Mouse (Mus musculus): ENCODE results near the gene Uap1l1. TPM values are rescaled to one million over a fixed set of nuclear protein-coding genes. Genes with fewer than 3 reads are reported as not detected.

Gene Uap1l1
- polyA plus RNA-seq, 1 experiment from 2014 or later, result 7.3 TPM

DNA sequence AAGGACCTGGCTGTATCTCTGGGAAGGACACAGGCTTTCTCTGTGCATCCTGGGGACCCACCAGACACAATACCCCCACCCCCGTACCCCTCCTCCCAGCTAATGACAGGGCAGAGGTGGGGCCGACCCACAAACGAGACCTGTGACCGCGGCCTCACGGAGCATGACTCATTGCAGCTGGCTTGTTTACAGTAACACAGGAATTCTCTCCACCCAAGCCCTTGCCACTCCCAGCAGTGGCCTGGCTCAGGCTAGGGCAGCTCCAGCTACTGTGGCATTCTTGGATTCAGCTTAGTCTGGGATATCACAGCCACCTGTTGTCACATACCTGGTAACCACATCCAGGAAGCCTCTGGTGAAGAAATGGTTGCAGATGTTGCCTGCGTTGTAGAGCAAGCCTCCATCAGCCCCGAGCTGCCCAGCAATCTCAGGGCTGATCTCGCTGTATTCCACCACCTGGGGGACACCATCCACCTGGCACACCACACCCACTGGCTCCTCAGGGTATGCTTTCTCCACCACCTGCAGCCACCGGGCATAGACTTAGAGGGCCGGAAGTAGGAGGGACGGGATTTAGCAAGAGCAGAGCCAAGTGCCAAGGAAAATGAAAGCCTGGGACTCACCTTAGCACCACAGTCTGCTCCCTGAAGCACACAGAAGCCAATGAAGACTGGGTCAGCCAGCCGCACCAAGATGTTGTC lies 1.9 kb downstream of the Uap1l1 start:
- Histone ChIP-seq H3K9me3 (no peaks in the 10 kb centered on the region), H3K27ac (no peak overlapping the region), H3K4me3 (no peak overlapping the region), H3K36me3 (replicated peaks) (no peaks in the 10 kb centered on the region), H3K27me3 (ENCODE audit: poor library complexity, severe bottlenecking) (peaks cover 48% of the 10 kb centered on the region), H3K4me1 (peaks cover 14% of the 10 kb centered on the region)
- WGBS, result 65% methylated on average over 13 of the region's 13 CpGs
- no peak for DNase-seq (ENCODE audit: extremely low spot score, low spot score)

DNA sequence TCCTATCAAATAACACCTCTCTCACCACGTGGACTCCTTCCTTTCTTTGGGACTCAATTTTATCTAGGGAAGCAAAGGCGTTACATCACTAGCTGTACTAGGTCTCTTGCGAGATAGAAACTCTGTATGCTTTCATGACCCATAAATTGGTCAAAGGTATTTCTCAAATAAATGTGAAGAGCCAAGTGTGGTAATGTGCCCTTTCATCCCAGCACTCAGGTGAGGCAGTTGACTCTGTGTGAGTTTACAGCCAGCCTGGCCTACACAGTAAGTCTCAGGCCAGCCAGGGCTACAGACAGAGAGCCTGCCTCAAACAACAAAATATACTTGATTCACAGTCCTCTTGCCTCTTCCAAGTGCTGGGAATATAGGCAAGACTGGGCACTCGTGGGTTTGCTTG lies 5.6 kb downstream of the Uap1l1 start:
- Histone ChIP-seq H3K4me3 (no peak overlapping the region), H3K36me3 (replicated peaks) (no peaks in the 10 kb centered on the region), H3K9me3 (no peaks in the 10 kb centered on the region), H3K27ac (no peak overlapping the region), H3K4me1 (peaks cover 26% of the 10 kb centered on the region), H3K27me3 (ENCODE audit: poor library complexity, severe bottlenecking) (peaks cover 27% of the 10 kb centered on the region)
- DNase-seq (ENCODE audit: extremely low spot score, low spot score), result no peak
- WGBS, result 85% methylated on average over 4 of the region's 4 CpGs

DNA sequence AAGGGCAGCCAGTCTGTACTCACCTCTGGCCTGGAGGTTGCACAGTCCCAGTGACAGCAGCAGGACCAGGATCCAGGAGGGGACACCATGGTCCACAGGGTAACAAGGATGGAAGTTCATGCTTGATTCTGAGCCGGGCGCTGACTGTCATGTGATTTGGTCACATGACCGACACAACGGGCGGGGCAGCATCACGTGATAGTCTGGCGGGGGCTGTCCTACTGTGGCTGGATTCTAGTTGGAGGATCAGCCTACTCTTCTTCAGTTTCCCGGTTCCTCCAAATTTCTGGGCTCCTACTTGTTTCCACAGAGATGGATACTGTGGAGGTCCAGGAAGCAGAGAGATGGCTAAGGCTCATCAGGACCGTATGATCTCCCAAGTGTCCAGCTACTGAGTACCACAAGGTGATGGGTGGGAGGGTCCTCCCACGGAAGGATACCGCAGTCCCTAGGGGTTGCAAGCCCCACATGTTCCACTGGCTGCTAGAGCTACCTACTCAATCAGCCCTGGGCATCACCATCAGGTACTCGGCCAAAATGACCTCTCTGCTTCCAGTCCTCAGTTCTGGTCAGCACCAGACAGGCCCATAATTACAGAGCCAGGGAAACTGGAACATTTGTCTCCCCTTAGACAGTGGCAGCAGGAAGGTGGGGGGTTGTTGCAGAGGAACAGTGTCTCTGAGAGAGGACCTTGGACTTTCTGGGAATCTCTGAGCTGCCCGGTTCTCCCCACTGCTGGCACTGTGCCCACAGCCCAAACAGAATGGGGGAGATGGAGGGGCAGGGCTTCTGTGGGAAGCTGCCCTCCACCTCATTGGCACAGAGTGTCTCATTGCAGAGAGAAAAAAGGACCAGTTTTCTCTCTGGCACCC lies 9.0 kb downstream of the Uap1l1 start, which contains the start of gene Dpp7:
Gene Dpp7 (minus strand): TSS at position 152 of the 872 bp plus-strand sequence.
- Histone ChIP-seq H3K4me3 (peak within 1 kb of the TSS; percentile 58), H3K4me1 (peaks cover 23% of the 10 kb centered on the region), H3K36me3 (replicated peaks) (peaks cover 24% of the 10 kb centered on the region), H3K9me3 (no peaks in the 10 kb centered on the region), H3K27me3 (ENCODE audit: poor library complexity, severe bottlenecking) (no peaks in the 10 kb centered on the region), H3K27ac (peak within 1 kb of the TSS; percentile 80)
- peak; percentile 89 for DNase-seq (ENCODE audit: extremely low spot score, low spot score)
- WGBS, result 9% methylated on average over 13 of the region's 13 CpGs

DNA sequence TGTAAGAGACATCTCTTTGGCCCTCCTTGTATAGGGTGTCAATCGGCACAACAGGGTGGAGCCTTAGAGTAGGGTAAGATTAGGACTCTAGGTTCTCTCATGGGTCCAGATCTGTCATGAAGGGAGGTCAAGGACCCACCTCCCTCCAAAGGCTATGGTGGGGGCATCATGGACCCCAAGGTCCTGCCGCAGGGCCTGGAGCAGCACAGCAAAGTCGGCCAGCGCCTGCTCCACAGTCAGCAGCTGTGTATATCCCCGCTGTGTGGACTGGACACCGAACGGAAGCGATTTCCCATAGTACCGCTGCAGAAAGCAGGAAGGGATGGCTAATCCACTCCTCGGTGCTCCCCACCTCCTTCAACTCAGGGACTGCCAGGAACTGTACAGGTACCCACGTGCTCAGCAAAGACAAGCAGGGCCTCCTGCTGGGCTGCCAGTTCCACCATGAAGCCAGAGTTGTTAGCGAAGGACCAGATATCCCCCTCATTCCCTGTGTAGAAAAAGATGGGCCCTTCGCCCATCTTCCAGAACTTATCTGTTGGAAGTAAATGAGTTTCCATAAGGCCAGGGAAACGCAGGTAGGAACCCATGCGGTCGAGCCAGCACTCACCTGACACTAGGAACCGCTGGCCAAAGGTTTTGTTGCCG lies 9.9 kb downstream of the Uap1l1 start:
- Histone ChIP-seq H3K4me1 (peaks cover 23% of the 10 kb centered on the region), H3K27me3 (ENCODE audit: poor library complexity, severe bottlenecking) (no peaks in the 10 kb centered on the region), H3K4me3 (peak overlapping the region; percentile 58), H3K27ac (peak overlapping the region; percentile 80), H3K36me3 (replicated peaks) (peaks cover 33% of the 10 kb centered on the region), H3K9me3 (no peaks in the 10 kb centered on the region)
- DNase-seq (ENCODE audit: extremely low spot score, low spot score), result no peak
- WGBS, result 44% methylated on average over 18 of the region's 18 CpGs

DNA sequence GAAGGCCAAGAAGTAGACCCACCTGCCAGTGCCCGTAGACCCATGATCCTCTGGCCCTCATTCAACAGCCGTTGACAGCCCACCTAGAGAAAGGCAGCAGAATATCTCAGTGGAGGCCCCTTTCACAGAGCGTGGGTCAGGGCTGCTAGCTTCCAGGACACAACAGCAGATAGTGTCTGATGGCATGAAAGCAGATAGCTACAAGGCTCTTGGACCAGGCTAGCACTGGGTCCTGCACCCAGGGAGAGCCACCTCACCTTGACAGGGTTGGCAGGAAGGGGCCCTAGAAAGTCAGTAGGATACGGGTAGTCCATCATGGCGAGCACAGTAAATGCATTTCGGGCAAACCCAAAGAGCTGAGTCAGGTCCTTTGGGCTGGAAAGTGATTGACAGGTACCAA lies 11.3 kb downstream of the Uap1l1 start:
- WGBS, result 94% methylated on average over 6 of the region's 6 CpGs
- H3K27ac ChIP-seq, result no peak overlapping the region
- H3K9me3 ChIP-seq, result no peaks in the 10 kb centered on the region
- H3K27me3 ChIP-seq (ENCODE audit: poor library complexity, severe bottlenecking), result no peaks in the 10 kb centered on the region
- H3K36me3 ChIP-seq (replicated peaks), result peaks cover 46% of the 10 kb centered on the region
- peaks cover 23% of the 10 kb centered on the region for H3K4me1 ChIP-seq
- no peak for DNase-seq (ENCODE audit: extremely low spot score, low spot score)
- H3K4me3 ChIP-seq, result no peak overlapping the region

DNA sequence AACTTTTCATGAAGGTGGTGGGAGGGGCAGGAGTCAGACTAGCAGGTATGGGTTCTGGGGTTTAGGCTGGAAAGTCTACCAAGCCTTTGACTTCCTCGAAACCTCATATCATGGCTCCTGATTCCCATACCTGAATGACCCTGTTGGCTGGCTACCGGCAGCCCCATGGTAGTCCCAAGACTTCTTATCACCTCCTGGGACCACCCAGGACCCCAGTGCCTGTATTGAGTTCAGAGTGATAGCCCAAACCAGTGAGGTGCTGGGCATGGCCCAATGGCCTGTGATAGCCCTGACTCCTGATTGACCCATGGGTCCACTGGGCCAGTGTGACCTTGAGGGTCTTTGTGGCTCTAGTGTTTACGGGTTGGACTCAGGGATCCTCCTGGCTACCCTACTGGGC lies 14.8 kb downstream of the Uap1l1 start:
- DNase-seq (ENCODE audit: extremely low spot score, low spot score), result no peak
- Histone ChIP-seq H3K36me3 (replicated peaks) (peaks cover 81% of the 10 kb centered on the region), H3K4me1 (peaks cover 10% of the 10 kb centered on the region), H3K27me3 (ENCODE audit: poor library complexity, severe bottlenecking) (no peaks in the 10 kb centered on the region), H3K4me3 (no peak overlapping the region), H3K9me3 (no peaks in the 10 kb centered on the region), H3K27ac (no peak overlapping the region)
- 93% methylated on average over 3 of the region's 3 CpGs for WGBS

DNA sequence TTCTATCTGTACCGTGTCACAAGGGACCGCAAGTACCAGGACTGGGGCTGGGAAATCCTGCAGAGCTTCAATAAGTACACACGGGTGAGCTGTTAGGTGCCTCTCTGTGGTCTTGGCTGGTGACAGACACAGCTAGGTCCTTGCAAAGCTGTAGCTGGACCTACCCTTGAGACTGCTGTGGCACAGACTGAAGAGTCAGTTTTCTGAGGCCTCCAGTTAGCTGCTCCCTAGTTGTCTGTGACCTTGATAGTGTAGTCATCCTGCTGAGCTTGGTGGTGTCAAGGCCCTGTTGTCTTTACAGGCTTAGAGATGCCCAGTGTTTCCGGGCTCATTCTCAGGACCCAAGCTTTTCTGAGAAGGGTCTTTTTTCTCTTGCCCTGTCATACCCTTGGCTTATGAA lies 16.0 kb downstream of the Uap1l1 start:
- DNase-seq (ENCODE audit: extremely low spot score, low spot score), result no peak
- 94% methylated on average over 4 of the region's 4 CpGs for WGBS
- Histone ChIP-seq H3K9me3 (no peaks in the 10 kb centered on the region), H3K36me3 (replicated peaks) (peaks cover 93% of the 10 kb centered on the region), H3K27me3 (ENCODE audit: poor library complexity, severe bottlenecking) (no peaks in the 10 kb centered on the region), H3K4me3 (no peak overlapping the region), H3K27ac (no peak overlapping the region), H3K4me1 (no peaks in the 10 kb centered on the region)

DNA sequence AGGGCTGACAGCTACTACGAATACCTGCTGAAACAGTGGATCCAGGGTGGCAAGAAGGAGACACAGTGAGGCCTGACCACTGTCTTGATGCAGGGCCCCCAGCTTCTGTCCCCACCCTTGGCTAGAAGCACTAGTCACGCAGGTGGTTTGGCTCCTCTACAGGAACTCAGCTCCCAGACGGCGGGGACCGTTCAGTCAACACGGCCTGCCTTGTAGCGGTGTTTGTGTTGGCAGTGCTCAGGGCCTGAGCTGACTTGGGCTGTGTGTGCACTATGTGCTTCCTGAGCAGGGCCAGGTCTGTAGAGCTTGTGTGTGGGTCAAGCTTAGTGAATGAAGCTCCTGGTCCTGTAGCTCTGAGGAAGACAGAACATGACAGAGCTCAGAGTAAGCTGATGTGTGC lies 17.3 kb downstream of the Uap1l1 start:
- Histone ChIP-seq H3K36me3 (replicated peaks) (peaks cover 100% of the 10 kb centered on the region), H3K9me3 (no peaks in the 10 kb centered on the region), H3K4me3 (no peak overlapping the region), H3K4me1 (no peaks in the 10 kb centered on the region), H3K27me3 (ENCODE audit: poor library complexity, severe bottlenecking) (no peaks in the 10 kb centered on the region), H3K27ac (no peak overlapping the region)
- 94% methylated on average over 7 of the region's 7 CpGs for WGBS
- no peak for DNase-seq (ENCODE audit: extremely low spot score, low spot score)

DNA sequence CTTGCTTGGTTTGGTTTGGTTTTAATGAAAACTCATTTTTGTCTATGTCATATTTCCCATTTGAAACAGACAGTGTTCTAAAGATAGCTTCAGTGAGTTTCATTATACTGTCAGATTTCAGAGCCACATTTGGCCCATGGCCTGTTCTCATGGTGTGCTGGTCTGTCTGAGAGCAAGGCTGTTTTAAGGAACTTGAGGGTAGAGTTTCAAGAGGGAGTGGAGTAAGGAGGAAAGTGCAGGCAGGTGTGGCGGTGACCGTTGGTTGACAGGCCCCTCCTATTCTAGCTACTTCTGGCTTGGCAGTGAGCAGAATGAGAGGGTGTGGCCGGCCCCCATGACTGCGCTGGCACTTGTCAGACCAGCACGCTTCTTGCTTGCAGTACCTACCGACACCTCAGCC lies 27.2 kb downstream of the Uap1l1 start:
- Histone ChIP-seq H3K27ac (no peak overlapping the region), H3K4me1 (peaks cover 9% of the 10 kb centered on the region), H3K36me3 (replicated peaks) (peaks cover 94% of the 10 kb centered on the region), H3K9me3 (no peaks in the 10 kb centered on the region), H3K27me3 (ENCODE audit: poor library complexity, severe bottlenecking) (no peaks in the 10 kb centered on the region), H3K4me3 (no peak overlapping the region)
- 97% methylated on average over 6 of the region's 6 CpGs for WGBS
- DNase-seq (ENCODE audit: extremely low spot score, low spot score), result no peak

DNA sequence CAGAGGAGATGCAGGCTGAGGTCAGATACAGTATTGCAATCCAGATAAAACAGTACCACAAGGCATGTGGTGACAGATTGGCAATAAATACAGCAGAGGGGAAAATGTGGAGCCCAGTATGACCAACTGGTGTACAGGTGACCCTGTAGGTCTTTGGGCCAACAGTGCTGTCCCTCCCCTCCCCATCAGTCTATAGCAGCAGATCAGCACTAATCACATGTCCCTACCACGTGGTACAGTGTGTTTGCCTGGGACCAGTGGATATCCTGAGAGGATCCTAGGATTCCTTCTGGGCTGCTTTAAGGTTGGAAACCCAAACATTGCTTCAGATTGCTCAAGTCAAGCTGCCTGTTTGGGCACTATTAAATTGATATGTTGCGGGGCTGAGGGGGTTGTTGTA lies 31.9 kb downstream of the Uap1l1 start:
- Histone ChIP-seq H3K27me3 (ENCODE audit: poor library complexity, severe bottlenecking) (no peaks in the 10 kb centered on the region), H3K9me3 (no peaks in the 10 kb centered on the region), H3K36me3 (replicated peaks) (peaks cover 51% of the 10 kb centered on the region), H3K4me3 (peak overlapping the region; percentile 93), H3K27ac (no peak overlapping the region), H3K4me1 (peaks cover 21% of the 10 kb centered on the region)
- 90% methylated on average over 2 of the region's 2 CpGs for WGBS
- DNase-seq (ENCODE audit: extremely low spot score, low spot score), result no peak

DNA sequence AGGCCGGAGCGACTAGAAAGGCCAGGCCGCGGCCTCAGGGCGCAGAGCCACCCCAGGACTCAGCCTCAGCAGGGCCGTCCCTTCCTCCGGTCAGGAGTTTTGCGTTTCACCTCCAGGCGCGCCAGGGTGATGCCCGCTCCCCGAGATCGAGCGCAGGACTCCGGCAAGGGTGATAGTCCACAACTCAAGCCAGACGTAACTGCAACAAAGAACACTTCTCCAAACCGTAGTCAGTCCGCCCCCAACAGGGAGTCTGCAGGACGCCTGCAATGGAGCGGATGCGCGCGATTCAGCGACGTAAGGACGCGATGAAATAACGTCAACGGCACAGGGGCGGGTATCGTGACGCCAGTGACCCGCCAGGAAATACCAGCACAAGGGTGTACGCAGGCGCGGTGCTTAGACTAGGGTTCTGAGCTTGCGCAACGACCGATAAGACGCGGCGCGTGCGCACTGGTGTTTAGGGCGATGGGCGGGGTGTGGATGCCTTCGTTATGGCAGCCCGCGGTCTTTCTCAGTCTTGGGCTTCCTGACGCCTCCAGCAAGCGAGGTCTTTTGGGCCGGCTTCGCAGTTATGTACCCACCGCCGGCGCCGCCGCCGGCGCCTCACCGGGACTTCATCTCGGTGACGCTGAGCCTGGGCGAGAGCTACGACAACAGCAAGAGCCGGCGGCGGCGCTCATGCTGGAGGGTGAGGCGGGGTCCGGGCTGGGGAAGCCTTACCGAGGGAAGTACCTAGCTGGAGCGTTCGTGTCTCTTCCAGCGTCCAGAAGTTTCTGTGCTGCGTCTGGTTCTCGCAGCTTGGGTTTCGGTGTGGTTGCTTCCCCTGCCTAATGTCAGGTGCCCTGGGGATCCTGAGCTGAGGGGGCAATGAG lies 33.0 kb downstream of the Uap1l1 start, which contains the start of gene Man1b1:
Gene Man1b1 (plus strand): TSS at position 53 of the 875 bp plus-strand sequence.
- Histone ChIP-seq H3K27me3 (ENCODE audit: poor library complexity, severe bottlenecking) (no peaks in the 10 kb centered on the region), H3K36me3 (replicated peaks) (peaks cover 40% of the 10 kb centered on the region), H3K9me3 (no peaks in the 10 kb centered on the region), H3K27ac (peak within 1 kb of the TSS; percentile 92), H3K4me1 (peaks cover 21% of the 10 kb centered on the region), H3K4me3 (peak within 1 kb of the TSS; percentile 93)
- peak; percentile 99 for DNase-seq (ENCODE audit: extremely low spot score, low spot score)
- under 1% methylated on average over 78 of the region's 78 CpGs for WGBS

DNA sequence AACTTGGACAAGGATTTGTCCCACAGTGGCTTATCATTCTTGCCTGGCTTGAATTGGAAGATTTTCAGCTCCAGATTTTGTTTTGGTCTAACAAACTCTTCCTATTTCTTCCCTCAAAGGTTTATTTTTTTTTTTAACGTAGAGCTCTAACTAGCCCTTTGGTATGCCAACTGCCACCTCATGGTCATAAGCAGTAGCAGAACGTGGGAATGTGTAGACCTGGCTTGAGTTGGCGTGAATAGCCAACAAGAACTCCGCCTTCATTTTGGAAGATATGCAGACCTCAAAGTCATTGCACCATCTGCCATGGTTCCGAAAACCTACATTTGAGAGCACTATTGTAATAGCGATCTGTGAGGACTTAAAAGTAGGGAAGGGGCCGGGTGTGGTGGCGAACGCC lies 34.0 kb downstream of the Uap1l1 start:
- Histone ChIP-seq H3K4me1 (peaks cover 21% of the 10 kb centered on the region), H3K9me3 (no peaks in the 10 kb centered on the region), H3K36me3 (replicated peaks) (peaks cover 30% of the 10 kb centered on the region), H3K27me3 (ENCODE audit: poor library complexity, severe bottlenecking) (no peaks in the 10 kb centered on the region), H3K4me3 (peak overlapping the region; percentile 93), H3K27ac (peak overlapping the region; percentile 92)
- DNase-seq (ENCODE audit: extremely low spot score, low spot score), result no peak
- 64% methylated on average over 9 of the region's 9 CpGs for WGBS
